Mouse (Mus musculus): ENCODE data around the gene Per1.

DNA sequence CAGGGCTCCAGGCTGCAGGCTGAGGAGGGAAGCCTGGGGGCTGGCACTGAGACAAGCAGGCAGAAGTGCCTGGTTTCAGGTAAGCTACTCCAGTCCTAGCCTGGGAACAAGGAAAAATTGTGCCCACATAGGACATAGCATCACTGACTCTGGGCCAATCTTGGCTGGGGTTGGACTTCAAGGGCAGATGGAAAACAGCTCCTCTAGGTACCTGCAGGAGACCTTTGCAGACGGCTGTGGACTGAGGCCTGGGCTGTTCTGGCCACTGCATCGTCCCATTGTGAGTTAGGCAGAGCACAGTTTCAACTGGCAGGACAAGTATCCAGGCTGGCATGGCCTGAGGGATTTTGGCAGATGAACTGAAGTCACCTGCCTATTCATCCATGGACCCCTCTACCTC, 10.8 kb downstream of the Per1 start:
- TF ChIP-seq CTCF (IDR thresholded peaks at IDR 0.05) (no peak), EP300 (IDR thresholded peaks at IDR 0.05) (no peak)
